Mouse (Mus musculus) C2C12 (cell line): ENCODE data around the gene Olfr1388.
"Not testable (repeated sequence)": the region's sequence is repeated elsewhere in the genome, so short reads cannot be mapped to it uniquely, and the experiment has no call there.

Experiments
- CTCF ChIP-seq: IDR thresholded peaks from one replicate; pipeline ENCODE4 v1.5.1; 2011; ENCODE audit not compliant: control insufficient read depth, insufficient read depth, insufficient read length
- FOSL1 ChIP-seq: IDR thresholded peaks from one replicate; pipeline ENCODE4 v1.8.0; 2011; ENCODE audit warnings: mild to moderate bottlenecking, low read length; ENCODE audit not compliant: poor library complexity, insufficient read depth, severe bottlenecking
- MAX ChIP-seq: IDR thresholded peaks from one replicate; pipeline ENCODE4 v1.6.1; 2011; ENCODE audit warnings: mild to moderate bottlenecking, control low read depth

DNA sequence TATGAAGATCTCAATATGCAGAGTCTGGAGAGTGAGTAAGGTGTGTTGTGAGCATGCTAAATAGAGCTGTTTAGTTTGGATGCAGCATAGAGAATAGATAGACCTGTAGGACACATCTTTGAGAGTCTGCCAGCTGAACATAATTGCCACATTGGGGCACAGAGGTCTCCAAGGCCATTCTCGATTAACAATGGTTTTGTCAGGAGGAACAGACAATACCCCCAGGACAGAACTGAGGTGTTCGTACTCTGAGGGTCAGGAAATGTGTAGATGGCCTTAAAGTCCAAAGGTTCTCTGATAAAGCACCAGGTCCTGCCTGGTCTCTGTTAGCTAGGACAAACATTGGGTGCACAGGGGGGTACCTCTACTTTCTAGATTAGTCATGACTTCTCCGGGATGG, 28.3 kb downstream of the Olfr1388 start, which contains the start of gene Olfr1386:
- TF ChIP-seq FOSL1, CTCF, MAX: not testable (repeated sequence)
